Mouse (Mus musculus): ENCODE data around the gene Zfp94.

Gene Zfp94

GRCm38 (mm10) chr7:24318942-24319341 lies 2.5 kb upstream of the Zfp94 start:
- DNase-seq (ENCODE audit: low read depth in 1 of 2, low spot score in 2 of 2) = no peak

DNA sequence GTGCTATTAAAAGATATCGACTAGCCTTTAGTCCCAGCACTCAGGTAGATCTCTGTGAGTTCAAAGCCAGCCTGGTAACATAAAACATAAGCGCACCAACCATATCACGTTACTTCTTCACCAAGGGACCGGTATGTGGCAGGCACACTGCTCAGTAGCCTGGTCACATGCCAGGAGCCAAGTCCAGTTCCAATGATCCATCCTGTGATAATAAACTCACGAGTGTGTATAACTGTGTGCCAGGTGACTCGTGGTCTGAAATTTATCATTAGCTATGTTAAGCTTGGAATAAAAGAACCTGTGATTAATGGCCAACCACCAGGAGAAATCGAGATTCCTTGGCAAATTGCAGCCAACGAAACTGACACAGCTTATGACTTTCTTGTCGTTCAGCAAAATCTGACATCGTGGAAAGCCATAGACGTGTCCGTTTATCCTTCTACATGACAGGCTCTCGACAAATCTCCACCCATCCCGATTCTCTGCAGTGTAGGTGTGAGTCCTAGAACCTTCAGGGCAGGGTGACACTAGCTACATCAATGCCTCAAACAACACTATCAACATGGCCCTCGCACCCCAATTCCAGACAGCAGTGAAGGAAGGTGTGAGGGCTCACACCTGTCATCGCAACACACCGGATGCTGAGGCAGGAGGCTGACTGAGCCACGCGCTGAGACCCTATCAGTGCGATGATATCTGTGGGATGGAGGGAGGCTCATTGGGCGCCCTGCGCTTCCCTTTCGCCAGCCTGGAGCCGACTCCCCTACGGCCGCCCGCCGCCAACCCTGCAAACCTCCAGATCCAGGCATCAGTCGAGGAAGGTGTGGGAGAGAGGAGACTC lies 520 bp downstream of the Zfp94 start:
- no peak for DNase-seq (ENCODE audit: low read depth in 1 of 2, low spot score in 2 of 2)

DNA sequence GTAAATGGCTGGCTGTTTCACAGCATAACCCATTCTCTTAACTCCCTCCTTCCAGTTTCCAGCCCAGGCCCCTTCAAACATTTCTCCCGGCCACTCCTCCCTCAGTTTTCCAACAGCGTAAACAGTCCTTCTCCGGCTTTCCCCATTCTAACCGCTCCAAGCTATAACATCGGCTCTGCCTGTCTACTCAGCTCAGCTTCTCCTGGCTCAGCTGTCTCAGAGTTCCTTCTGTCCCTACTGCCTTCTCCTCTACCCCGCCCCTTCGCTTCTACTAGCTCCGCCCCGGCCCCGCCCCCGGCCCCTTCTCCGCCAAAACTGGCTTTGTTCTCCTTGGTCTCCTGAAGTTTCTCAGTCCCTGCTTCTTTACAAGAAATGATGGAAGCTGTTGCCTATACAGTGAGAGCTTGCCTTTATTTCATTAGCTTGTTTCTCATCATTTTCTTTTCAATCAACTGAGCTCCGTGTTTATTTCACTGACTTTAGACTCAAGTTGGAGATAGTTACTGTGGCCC lies 15.6 kb downstream of the Zfp94 start, which contains the start of gene Zfp61:
Gene Zfp61 (minus strand): TSS at position 462 of the 512 bp plus-strand sequence.
- no peak for DNase-seq (ENCODE audit: low read depth in 1 of 2, low spot score in 2 of 2)

DNA sequence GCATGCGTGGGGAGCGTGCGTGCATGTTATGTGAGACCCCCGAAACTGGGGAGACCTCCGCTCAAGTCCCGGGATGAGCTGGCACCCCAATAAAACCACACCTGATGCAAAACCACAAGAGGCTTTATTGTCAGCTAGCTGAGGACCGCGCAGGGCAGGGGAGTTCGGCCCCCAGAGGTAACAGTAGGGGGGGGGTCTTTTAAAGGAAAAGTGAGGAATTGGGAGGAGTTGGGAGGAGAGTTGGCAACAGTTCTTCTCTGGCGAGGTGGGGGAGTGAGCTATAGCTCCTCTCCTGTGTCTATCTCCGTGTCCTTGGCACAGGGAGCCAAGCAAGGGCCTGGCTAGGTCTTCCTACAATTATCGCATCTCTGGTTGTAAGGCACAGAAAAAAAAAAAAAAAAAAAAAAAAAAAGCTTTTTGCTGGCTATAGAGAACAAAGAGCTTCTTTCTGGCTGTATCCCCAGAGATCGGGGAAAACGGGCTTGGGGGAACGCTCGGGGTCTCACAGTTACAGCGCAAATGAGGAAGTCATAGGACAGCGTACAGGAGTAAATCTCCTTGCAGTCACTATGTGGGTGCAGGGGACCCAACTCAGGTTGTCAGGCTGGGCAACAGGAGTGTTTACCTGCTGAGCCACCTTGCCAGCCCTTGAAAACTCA lies 16.5 kb downstream of the Zfp94 start:
- DNase-seq (ENCODE audit: low read depth in 1 of 2, low spot score in 2 of 2) = no peak

- peak; percentile 16 to 25 for DNase-seq (ENCODE audit: low read depth in 1 of 2, low spot score in 2 of 2)
Observed at GRCm38 (mm10) chr7:24298973-24299708, 17.3 kb downstream of the Zfp94 start.

DNA sequence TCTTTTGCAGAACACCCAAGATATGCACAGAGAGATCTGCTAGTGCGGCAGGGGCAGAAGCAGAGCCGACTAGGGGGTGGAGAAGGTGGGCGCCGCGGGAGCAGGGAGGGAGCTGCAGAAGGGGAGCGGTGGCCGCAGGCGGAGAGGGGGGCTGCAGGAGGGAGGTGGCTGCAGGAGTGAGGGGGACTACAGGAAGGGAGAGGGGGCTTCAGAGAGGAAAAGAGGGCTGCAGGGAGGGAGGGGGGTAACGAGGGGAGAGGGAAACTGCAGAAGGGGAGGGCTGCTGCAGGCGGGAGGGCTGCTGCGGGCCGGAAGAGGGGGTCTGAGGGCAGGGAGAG lies 17.9 kb downstream of the Zfp94 start:
- DNase-seq (ENCODE audit: low read depth in 1 of 2, low spot score in 2 of 2) = no peak

GRCm38 (mm10) chr7:24297361-24298095 lies 18.9 kb downstream of the Zfp94 start:
- no peak for DNase-seq (ENCODE audit: low read depth in 1 of 2, low spot score in 2 of 2)

- no peak for DNase-seq (ENCODE audit: low read depth in 1 of 2, low spot score in 2 of 2)
Observed at GRCm38 (mm10) chr7:24296386-24296785, 20.1 kb downstream of the Zfp94 start.

GRCm38 (mm10) chr7:24295376-24295775 lies 21.1 kb downstream of the Zfp94 start:
- no peak for DNase-seq (ENCODE audit: low read depth in 1 of 2, low spot score in 2 of 2)

- DNase-seq (ENCODE audit: low read depth in 1 of 2, low spot score in 2 of 2) = no peak
Observed at GRCm38 (mm10) chr7:24294763-24295162, 21.7 kb downstream of the Zfp94 start.

DNA sequence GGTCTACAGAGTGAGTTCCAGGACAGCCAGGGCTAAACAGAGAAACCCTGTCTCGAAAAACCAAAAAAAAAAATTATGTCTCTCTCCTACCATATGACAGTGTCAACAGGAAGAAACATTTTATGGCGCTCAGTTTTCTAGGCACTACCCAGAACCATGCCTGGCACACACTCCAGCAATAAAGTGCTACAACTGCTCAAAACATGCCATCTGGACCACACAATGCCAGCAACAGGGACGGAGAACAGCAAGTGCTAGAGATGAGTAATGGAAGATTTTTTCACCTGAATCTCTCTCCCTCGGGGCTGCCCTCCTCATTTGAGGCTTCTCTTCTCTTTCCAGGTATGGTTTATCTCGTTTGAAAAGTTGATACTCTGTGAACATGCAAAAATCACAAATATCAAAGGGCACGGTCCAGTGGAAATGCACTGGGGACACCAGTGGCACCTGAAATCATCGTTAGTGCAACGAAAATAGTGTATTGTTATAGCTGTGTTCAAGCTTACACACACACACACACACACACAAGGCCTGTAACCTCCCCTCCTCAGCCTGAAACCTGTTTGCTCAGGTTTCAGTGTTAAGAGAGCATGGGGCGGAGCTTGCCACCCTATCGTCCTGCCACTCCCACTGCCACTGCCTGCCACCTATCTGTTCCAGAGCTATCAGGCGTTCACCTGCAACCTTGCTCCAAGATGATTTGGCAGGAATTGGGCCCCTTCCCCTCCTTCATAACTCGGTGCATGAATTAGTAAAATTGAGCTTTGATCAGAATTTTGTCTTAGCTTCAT lies 23.2 kb downstream of the Zfp94 start:
- DNase-seq (ENCODE audit: low read depth in 1 of 2, low spot score in 2 of 2) = no peak

GRCm38 (mm10) chr7:24291387-24292090 lies 24.9 kb downstream of the Zfp94 start:
- DNase-seq (ENCODE audit: low read depth in 1 of 2, low spot score in 2 of 2) = no peak

DNA sequence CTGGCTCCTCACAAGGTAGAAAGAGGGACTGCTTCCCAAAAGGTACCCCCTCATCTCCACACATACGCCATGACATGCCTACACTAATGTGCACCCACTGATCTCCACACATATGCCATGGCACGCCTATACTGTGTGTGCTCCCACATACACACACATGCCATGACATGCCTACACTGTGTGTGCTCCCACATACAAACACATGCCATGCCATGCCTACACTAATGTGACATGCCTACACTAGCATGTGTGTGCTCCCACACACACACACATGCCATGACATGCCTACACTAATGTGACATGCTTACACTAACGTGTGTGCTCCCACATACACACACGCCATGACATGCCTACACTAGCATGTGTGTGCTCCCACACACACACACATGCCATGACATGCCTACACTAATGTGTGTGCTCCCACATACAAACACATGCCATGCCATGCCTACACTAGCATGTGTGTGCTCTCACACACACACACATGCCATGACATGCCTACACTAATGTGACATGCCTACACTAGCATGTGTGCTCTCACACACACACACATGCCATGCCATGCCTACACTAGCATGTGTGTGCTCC lies 26.3 kb downstream of the Zfp94 start:
- DNase-seq (ENCODE audit: low read depth in 1 of 2, low spot score in 2 of 2) = no peak

DNA sequence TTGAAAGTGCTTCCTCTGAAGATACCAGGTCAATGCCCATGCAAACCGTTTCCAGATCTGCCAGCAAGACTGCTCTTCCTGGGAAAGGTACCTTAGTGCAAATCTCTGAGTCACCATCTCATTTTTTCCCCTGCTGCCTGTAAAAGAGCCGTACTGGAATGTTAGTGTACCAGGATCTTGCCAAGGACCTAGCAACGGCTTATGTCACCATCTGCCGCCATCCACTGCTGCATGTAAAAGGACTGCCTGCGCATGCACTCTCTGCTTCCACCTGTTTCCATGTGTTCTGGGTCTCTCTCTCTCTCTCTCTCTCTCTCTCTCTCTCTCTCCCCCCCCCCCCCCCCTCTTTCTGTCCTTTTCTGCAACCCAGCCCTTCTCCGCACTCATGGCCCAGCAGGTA lies 28.0 kb downstream of the Zfp94 start:
- DNase-seq (ENCODE audit: low read depth in 1 of 2, low spot score in 2 of 2) = no peak

- DNase-seq (ENCODE audit: low read depth in 1 of 2, low spot score in 2 of 2) = no peak
Observed at GRCm38 (mm10) chr7:24287670-24288069, 28.8 kb downstream of the Zfp94 start.

DNA sequence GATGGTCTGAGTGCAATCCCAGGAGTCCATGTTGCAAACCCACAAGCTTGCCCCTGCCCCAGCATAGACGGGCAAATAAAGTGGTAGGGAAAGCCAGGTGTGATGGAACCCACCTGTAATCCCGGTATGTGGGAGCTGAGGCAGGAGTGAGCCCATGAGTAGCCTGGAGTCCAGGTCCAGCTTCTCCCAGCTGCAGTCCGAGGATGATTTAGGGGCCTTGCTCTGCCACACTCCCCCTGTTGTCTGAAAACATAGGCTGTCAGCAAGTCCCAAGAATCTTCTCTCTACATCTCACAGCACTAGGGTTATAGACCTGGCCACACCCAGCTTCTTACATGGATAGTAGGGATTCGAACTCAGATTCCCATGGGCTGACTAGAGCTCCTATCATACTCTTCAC lies 29.6 kb downstream of the Zfp94 start:
- DNase-seq (ENCODE audit: low read depth in 1 of 2, low spot score in 2 of 2) = no peak

DNA sequence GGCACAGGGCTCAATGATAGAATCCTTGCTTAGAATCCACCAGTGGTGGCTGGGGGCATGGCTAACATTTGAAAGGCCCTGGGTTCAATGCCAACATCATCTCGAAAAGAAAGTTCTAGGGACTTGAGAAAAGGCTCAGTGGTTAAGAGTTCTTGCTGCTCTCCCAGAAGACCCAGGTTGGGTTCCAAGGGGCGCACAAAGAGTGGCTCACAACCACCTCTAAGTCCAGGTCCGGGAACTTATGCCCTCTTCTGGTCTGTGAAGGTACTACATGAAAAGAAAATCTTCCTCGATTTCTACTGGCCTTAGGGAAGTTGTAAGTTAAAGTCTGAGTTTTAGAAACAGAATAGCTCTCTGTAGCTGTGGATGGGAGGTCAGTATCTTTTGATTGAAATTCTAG lies 30.4 kb downstream of the Zfp94 start:
- no peak for DNase-seq (ENCODE audit: low read depth in 1 of 2, low spot score in 2 of 2)

DNA sequence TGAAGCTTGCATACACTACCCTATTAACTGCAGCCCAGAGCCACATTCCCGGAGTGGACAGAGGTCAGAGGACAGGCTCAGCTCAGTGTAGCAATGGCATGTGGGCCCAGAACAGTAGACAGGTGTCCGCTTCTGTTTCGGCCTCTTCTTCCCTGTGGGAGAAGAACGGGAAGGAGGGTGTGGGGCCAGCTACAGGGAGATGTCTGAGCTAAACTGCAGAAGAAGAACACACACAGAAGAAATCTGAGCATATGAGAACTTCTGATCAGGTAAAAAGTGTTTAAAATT lies 35.7 kb downstream of the Zfp94 start:
- DNase-seq (ENCODE audit: low read depth in 1 of 2, low spot score in 2 of 2) = no peak

DNA sequence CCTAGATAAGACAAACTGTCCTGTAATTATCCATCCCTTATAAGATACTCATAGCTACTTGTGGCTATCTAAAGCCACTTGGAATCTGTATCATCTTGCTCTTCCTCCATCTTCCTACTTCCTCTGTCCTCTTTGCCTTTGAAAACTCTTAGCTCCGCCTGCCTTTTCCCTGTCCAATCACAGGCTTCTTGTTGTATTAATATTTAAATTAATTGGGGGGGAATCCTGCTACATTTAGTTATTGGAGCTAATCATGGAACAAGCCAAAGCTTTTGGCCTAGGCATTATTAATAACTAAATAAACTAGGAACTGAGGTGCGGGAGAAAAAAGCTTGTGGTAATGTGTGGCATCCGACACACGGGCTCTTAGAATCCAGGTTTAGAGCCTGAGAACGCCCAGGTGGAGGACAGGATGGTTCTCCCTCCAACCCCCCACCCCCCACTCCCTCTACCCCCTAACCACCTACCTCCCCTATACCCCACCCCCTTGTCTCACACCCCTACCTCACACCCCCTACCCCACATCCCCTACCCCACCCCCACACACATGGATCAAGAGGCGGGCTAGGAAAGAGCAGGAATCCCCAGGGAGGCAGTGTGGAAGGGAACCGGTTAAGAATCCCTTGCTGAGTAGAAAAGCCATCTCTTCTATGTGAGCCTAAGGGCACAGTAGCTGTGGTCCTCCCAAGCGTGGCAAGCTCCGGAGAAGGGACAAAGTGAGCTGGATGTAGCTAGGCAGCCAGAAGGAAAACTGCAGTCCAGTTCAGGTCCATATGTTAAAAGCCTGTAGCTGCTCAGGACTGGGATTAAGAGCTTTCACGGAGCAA lies 36.2 kb downstream of the Zfp94 start:
- no peak for DNase-seq (ENCODE audit: low read depth in 1 of 2, low spot score in 2 of 2)
